Mouse (Mus musculus) frontal cortex, postnatal 14 days (tissue): ENCODE measurements at regions not wholly inside any gene's neighbourhood (a gene's known extent, or its start where the extent isn't known, plus 50 kb on each side); places are given as distances from the start of the nearest gene placed in this dataset.

Source experiments
- DNase-seq, 2 experiments: peaks; one replicate each; pipeline ENCODE4 v3.0.0; 2022; ENCODE audit warnings: low spot score in 2 of 2

DNA sequence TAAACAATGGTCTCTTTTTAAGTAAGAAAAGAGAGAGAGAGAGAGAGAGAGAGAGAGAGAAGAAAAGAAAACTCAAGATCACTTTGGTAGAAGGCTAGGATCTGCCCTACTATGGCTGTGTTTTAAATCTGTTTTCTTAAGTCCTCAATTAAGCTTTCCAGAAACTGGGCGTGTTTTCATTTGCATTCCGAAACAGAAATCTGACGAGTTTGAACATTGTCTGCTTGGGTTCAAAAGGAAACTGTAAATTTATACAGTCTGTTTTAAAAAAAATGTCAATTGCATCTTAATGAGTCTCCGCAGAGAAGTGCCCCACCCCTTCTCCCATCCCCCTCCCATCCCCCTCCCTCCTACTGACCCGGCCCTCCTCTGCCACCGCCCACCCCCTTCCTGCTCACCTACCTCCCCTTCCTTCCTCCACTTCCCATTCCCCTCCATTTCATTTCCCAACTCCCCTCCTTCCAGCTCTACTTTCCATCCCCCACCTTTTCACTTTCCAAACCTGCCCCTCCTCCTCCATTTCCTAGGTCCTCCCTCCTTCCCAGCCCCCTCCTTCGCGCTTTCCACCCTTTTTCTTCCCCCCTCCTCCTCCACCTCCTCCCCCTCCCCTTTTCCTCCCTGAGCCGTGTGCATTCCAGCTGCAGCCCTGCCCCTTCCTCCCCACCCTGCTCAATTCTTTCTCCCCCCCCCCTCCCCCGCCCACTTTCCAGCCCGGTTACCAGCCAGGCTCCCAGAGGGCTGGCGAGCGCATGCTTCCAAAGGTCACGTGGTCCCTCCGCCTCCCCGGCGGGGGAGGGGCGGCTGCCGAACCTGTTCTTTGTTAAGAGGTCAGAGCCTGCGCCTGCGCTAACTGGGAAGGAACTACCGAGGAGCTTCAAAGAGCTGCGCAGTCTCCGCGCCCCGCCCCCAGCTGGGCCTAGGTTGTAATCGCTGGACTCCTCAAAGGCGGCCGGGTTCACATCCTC, 77.7 kb upstream of the Tbl1x start:
- peak; percentile 88 to 90 for DNase-seq

DNA sequence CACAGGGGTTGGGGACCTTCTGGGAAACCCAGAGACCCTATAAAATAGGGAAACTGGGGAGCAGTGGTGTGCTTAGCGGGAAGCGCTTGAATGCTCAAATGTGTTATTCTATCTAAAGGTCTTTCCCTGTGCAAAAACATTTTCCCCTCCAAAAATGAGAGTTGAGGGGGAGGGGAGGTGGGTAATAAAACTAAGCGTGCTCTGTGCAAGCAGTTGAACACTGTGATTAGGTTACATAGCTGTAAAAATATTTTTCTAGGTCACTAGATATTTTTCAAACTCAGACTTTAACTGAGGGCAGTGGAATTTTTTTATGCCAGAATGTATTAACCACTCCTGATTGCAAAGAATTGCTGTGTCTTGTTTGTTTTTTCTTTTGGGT, 77.0 kb upstream of the Tbl1x start:
- no peak for DNase-seq

DNA sequence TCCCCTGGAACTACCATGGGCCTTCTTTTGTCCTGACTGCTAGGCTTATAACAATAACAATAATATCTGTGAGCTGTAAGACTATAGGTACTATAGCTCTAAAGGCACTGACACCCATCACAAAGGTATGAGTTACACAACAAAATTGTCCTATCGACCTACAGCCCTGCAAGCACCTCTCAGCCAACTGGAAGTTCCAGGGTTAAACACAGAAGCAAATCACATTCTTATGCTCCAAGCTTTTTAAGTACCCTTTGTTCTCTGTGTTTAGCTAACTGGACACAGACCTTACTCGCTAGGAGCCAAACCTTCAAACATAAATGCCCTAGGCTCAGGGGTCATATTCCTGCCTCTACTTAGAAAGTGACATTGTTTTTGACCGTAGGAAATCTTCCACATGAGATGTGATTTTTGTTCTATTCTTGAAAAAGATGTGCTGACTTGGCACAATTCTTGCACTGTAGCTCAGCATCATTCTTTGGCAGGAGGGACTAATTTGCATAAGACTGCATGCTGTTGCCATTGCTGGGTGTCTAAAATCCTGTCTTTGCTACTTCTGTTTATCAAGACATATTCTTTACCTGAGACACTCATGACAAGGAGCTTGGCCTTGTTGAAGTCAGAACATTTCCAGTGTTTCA, 66.8 kb upstream of the Tbl1x start:
- no peak for DNase-seq

DNA sequence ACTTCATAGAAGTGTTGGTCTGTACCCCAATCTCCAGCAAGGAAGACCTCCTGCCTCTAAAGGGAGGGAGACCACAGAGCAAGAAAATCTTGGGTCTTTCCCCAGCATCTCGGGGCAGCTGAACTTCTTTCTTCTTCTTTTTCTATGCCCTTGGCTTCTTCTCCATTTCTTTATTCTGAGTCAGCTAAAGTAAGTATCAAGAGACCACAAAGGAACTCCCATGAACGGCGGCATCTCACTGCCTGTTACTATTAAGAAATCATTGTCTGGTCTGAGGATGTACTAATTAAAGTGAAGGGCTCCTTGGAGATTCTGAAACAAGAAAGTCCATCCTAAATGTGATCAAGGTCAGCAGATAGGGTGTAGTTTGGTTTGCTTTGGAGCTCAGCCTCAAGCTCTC, 64.1 kb upstream of the Tbl1x start:
- no peak for DNase-seq

DNA sequence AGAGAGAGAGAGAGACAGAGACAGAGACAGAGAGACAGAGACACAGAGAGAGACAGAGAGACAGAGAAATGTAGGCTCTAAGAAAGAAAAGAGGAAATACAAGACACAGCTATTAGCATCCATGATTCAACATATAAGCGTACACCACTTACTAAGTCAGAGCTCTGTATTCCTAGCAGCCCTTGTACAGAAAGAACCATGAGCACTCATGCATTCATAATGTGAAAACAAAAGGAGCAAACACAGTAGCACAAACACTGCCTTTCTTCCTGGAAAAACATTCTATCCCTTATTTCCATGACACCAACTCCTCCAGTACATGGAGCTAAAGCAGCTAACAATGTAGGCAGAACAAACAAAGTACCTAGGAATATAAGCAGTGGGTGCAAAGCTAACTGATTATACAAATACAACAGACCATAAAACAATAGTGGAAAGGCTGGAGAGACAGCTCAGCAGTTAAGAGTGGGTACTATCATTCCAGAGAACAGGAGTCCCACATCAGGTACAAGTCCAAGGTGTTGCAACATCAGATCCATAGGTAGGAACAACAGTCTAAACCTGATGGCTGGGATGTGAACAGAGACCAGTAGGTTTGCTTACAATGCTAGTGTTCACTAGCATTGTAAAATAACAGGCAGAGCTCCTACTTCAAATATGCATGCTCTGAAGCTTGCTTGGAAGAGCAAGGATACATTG, 58.7 kb upstream of the Tbl1x start:
- no peak for DNase-seq
